Mouse (Mus musculus) stomach, embryonic 16.5 days (tissue): Measurements from ENCODE around the gene Suds3. TPM values are rescaled to one million over a fixed set of nuclear protein-coding genes. Genes with fewer than 3 reads are reported as not detected.

ENCODE experiments used
- ATAC-seq: fragments of 200-750 bp; cut with Nextera tagmentation; 2 replicates; pipeline ENCODE4 v1.8.0; 2017; ENCODE audit warnings: moderate number of reproducible peaks, moderate TSS enrichment; ENCODE audit not compliant: insufficient read depth, low FRiP score
- H3K27ac ChIP-seq: fragments of 300-500 bp; sonication (generic); 2 replicates; pipeline ENCODE4 v1.5.1; 2014; ENCODE audit warnings: low read length
- H3K27me3 ChIP-seq: fragments of 300-500 bp; sonication (generic); 2 replicates; pipeline ENCODE4 v1.6.1; 2014; ENCODE audit warnings: low read length, control low read depth, mixed read lengths; ENCODE audit not compliant: control insufficient read depth, insufficient read depth
- H3K36me3 ChIP-seq: fragments of 300-500 bp; sonication (generic); 2 replicates; pipeline ENCODE4 v1.6.1; 2014; ENCODE audit warnings: low read length; ENCODE audit not compliant: control insufficient read depth, insufficient read depth
- H3K4me1 ChIP-seq: fragments of 300-500 bp; sonication (generic); 2 replicates; pipeline ENCODE4 v1.6.1; 2014; ENCODE audit warnings: low read length, control low read depth, mixed read lengths; ENCODE audit not compliant: control insufficient read depth, insufficient read depth
- H3K4me2 ChIP-seq: fragments of 300-500 bp; sonication (generic); 2 replicates; pipeline ENCODE4 v1.6.1; 2014; ENCODE audit warnings: low read depth, low read length, mixed read lengths
- H3K4me3 ChIP-seq: fragments of 300-500 bp; sonication (generic); replicated peaks from 2 replicates; pipeline ENCODE4 v1.5.1; 2014; ENCODE audit warnings: mild to moderate bottlenecking, low read length
- H3K9ac ChIP-seq: fragments of 300-500 bp; sonication (generic); 2 replicates; pipeline ENCODE4 v1.6.1; 2014; ENCODE audit warnings: low read length
- H3K9me3 ChIP-seq: fragments of 300-500 bp; sonication (generic); replicated peaks from 2 replicates; pipeline ENCODE4 v1.6.1; 2016; ENCODE audit warnings: low read length, control low read depth; ENCODE audit not compliant: control insufficient read depth
- WGBS: fragments of 180-500 bp; shearing (Covaris S2); extraction: QIAGEN DNeasy Blood & Tissue Kit; methylation state at CpG from one replicate; pipeline ENCODE4 v1.1.7; 2014; 5-methylcytosine and 5-hydroxymethylcytosine counted together
- polyA plus RNA-seq: library from polyadenylated mRNA; unstranded; fragments of >200 nt; fragmentation: Nextera tagmentation; extraction: Ambion mirVana; gene quantifications from 2 replicates; pipeline ENCODE4 v1.2.1, GENCODE M21; 2015

Gene Suds3
- polyA plus RNA-seq, 1 experiment from 2014 or later, result 46.2 TPM

DNA sequence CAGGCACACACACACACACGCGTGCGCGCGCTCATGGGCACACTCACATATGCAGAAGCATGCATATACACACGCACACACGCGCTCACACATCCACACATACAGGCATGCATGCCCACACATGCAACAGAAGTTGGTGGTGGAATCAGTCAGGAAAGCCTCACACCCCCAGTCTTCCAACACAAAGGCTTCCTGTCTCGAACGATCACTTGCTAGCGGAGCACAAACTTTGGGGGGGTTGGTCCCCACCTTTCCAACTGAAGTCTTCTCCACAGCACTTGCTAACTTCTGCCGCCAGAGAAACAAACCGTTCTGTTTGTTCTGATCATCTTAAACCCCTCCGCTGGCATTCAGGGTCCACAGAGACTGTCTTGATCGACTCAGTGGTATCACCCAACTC is 14.8 kb upstream of the Suds3 start:
- no peak for ATAC-seq
- Histone ChIP-seq H3K36me3 (no peaks in the 10 kb centered on the region), H3K4me3 (no peak overlapping the region), H3K4me1 (peaks cover 22% of the 10 kb centered on the region), H3K27me3 (no peaks in the 10 kb centered on the region), H3K9me3 (no peaks in the 10 kb centered on the region), H3K9ac (no peak overlapping the region), H3K27ac (no peak overlapping the region), H3K4me2 (no peak overlapping the region)
- 88% methylated on average over 15 of the region's 15 CpGs for WGBS

DNA sequence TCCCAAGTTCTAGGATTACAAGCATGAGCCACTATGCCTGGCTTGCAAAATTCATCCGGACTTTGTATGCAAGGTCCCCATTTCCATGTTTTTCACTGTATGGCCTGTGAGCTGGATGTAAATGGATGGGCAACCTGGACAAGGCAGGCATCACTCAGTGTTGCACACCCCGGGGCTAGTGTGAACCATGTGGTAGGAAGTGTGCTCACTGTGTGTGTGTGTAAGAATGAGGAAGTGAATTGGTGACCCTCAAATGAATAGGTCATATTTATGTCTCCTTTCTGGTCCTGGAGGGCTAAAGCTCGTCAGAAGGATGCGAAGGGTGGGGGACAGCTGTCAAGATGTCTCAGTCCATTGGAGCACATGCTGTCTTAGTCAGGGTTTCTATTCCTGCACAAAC is 11.1 kb upstream of the Suds3 start:
- Histone ChIP-seq H3K27me3 (no peaks in the 10 kb centered on the region), H3K9ac (no peak overlapping the region), H3K9me3 (no peaks in the 10 kb centered on the region), H3K36me3 (no peaks in the 10 kb centered on the region), H3K27ac (no peak overlapping the region), H3K4me3 (no peak overlapping the region), H3K4me2 (no peak overlapping the region), H3K4me1 (peaks cover 4% of the 10 kb centered on the region; the same call in 1 of the 2 replicates)
- no peak for ATAC-seq
- 78% methylated on average over 4 of the region's 4 CpGs for WGBS

DNA sequence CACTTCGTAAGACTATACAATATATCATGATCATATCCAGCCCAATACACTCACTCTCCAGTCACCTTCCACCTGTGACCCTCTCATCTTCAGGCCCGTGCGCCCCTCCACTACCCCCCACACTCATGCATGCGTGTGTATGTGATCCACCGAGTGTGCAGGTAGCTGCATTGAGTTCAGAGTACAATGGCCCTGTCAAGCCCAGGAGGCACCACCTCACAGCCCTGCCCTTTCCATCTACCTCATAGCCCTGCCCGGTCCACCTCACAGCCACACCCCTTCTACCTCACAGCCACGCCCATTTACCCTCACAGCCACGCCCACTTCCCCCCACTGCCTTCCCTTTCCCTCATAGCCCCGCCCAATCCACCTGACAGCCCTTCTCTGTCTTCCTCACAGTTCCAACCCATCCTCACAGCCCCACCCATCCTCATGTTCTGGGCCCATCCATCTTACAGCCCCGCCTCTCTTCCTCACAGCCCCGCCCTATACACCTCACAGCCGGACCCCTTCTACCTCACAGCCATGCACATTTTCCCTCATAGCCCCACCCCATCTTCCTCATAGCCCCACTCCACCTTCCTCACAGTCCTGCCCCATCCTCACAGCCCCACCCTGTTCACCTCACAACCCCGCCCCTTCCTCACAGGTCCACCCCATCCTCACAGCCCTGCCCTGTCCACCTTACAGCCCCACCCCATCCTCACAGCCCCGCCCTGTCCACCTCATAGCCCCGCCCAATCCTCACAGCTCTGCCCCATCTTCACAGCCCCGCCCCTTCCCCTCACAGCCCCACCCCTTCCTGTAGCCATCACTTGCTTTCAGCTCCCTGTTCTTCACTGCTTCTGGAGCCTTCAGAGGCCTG is 9.8 kb upstream of the Suds3 start:
- Histone ChIP-seq H3K4me1 (peaks cover 12% of the 10 kb centered on the region), H3K9me3 (no peaks in the 10 kb centered on the region), H3K4me2 (no peak overlapping the region), H3K36me3 (no peaks in the 10 kb centered on the region), H3K27ac (no peak overlapping the region), H3K27me3 (no peaks in the 10 kb centered on the region), H3K9ac (no peak overlapping the region), H3K4me3 (no peak overlapping the region)
- 79% methylated on average over 16 of the region's 16 CpGs for WGBS
- ATAC-seq, result peak; percentile 32; the same call in 1 of the 2 replicates

DNA sequence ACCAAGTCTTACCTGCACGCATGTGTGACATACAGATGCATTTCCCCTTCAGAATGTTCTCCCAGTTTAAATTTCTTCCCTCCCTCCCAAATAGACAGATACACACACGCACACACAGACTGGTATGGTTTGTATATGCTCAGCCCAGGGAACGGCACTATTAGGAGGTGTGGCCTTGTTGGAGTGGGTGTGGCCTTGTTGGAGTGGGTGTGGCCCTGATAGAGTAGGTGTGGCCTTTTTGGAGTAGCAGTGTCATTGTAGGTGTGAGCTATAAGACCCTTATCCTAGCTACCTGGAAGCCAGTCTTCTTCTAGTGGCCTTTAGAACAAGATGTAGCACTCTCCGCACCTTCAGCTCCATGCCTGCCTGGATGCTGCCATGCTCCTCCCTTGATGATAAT is 7.9 kb upstream of the Suds3 start:
- H3K27ac ChIP-seq, result peak overlapping the region; percentile 37; the same call in 1 of the 2 replicates
- ATAC-seq, result no peak
- no peak overlapping the region for H3K4me3 ChIP-seq

DNA sequence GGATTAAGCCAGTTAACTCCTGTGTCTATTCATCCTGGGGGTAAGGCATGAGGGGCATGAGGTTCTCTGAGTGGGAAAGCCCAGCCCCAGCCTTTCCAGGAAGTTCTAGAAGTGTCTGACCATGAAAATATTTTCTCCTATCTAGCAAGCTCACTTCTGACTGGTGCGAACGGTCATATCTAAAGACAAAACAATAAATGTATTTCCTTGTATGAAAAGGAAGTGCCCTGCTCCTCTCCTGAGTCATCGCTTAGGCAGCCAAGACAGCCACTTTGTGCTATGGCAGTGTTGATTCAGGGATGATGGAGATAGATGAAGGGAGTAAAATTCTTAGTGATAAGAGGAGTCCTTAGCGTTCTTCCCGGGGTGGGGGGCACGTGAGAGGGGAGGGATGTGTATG is 7.2 kb upstream of the Suds3 start:
- Histone ChIP-seq H3K4me3 (no peak overlapping the region), H3K27ac (no peak overlapping the region), H3K36me3 (no peaks in the 10 kb centered on the region), H3K27me3 (no peaks in the 10 kb centered on the region), H3K4me1 (peaks cover 19% of the 10 kb centered on the region), H3K9me3 (no peaks in the 10 kb centered on the region), H3K4me2 (no peak overlapping the region), H3K9ac (no peak overlapping the region)
- ATAC-seq, result no peak
- WGBS, result 39% methylated on average over 6 of the region's 6 CpGs

More for the DNA sequence above, 7.9 kb upstream of the Suds3 start:
- H3K36me3 ChIP-seq, result no peaks in the 10 kb centered on the region
- no peaks in the 10 kb centered on the region for H3K27me3 ChIP-seq
- H3K9me3 ChIP-seq, result no peaks in the 10 kb centered on the region
- H3K9ac ChIP-seq, result no peak overlapping the region
- peaks cover 19% of the 10 kb centered on the region for H3K4me1 ChIP-seq
- no peak overlapping the region for H3K4me2 ChIP-seq
- WGBS, result 73% methylated on average over 4 of the region's 4 CpGs

DNA sequence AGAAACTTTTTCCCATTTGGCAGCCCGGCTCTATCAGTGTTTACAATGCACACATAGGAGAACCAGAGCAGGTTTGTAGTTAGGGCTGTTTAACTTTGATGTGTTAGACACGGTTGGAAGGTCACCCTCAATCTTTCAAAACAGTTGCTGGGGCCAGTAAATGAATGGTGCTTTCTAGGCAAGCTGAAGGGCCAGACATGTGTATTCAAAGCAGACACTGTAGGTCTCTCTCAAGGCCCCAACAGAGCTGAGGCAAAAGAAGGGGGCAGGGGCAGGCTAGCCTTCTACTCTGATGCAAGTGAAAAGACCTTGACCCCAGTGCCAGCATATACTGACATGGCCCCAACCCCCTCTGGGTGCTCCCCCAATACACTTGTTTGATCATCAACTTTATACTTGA is 5.7 kb upstream of the Suds3 start:
- H3K9ac ChIP-seq, result peak overlapping the region; percentile 77; the same call in 1 of the 2 replicates
- H3K9me3 ChIP-seq, result no peaks in the 10 kb centered on the region
- H3K27ac ChIP-seq, result no peak overlapping the region
- no peaks in the 10 kb centered on the region for H3K27me3 ChIP-seq
- H3K36me3 ChIP-seq, result no peaks in the 10 kb centered on the region
- H3K4me1 ChIP-seq, result peaks cover 19% of the 10 kb centered on the region
- H3K4me3 ChIP-seq, result peak overlapping the region; percentile 77
- H3K4me2 ChIP-seq, result peak overlapping the region; percentile 93
- no peak for ATAC-seq
- 2% methylated on average over 2 of the region's 2 CpGs for WGBS

DNA sequence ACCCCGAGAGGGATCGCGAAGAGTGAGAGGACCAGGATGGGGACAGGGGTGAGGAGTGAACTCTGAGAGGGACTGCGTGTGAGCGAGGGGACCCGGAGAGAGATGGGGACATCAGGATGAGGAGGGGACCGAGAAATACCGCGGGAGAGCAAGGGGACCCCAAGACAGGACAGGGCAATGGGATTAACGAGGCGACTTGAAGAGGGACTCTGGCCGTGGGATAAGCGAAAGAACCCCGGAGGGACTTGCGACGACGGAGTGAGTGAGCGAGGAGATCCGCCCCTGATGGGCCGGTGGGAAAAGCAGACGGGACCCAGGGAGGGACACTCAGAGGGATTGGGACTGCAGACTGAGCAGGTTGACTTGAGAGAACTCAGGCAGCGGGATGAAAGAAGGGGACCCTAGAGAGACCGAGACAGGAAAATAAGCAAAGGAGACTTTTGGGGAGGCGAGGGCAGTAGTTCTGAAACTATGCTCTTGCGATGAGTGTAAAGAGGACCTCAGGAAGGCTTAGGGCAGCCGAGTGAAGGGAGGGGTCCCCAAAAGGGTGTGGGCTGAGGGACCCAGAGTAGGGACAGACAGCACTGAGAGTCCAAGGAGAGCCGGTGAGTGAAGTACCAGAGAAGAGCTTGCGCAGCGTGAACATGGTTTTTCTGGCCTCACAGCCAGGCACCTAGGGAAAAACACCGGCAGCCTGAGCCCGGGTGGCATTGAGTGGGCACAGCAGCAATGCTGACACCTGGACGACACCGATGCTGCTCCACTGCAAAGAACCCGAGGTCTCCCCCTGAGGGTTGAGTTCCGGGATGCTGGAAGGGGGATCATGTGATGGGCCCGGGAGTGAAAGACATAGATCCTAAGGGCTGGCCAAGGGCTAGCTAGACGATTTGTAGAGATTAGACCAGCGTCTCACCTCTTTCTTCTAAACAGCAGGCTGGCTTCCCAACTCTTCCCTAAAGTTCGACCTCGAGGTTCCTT is 4.9 kb upstream of the Suds3 start:
- ATAC-seq, result no peak
- peak overlapping the region; percentile 19; the same call in 1 of the 2 replicates for H3K27ac ChIP-seq
- WGBS, result 1% methylated on average over 40 of the region's 40 CpGs

DNA sequence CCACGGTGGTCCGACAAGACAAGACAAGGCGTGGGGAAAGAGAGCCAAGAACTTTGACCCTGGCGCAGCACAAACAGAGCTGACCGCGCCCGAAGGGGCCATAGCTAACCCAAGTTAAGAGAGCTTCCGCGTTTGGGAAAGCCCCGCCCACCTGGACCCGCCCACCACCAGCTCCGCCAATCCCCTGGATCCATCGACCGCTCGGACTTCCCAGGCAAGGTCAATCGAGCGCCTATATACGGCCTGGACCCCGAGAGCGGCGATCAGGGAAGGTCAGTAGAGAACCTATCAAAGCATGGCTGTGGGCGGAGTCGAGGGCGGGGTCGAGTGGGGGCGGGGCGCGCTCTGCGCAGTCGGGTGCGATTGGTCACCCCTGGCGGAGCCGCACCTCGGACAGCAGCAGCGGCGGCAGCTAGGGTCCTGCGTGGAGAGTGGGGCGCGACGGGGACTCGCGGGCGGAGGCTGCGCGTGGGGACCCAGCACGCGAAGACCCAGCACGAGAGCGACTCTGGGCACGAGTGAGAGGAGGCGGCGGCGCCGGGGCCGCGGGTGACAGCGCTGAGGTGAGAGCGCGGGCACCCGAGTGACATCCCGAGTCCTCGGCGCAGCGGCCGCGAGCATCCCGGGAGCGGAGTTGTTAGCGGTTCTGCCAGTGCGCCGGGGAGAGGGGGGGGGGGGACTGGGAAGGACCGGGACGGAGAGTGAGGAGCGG is 4.0 kb upstream of the Suds3 start, which contains the start of gene Taok3:
Gene Taok3, plus strand, starts transcription at position 353 of the 712 bp plus-strand sequence.
- Histone ChIP-seq H3K4me1 (peaks cover 23% of the 10 kb centered on the region), H3K27ac (peak within 1 kb of the TSS; percentile 75), H3K4me3 (peak within 1 kb of the TSS; percentile 77), H3K27me3 (no peaks in the 10 kb centered on the region), H3K9me3 (no peaks in the 10 kb centered on the region), H3K36me3 (no peaks in the 10 kb centered on the region), H3K9ac (peak within 1 kb of the TSS; percentile 87), H3K4me2 (peak within 1 kb of the TSS; percentile 93)
- ATAC-seq, result peak; percentile 88
- under 1% methylated on average over 74 of the region's 74 CpGs for WGBS

More for the DNA sequence above, 4.9 kb upstream of the Suds3 start:
- no peaks in the 10 kb centered on the region for H3K27me3 ChIP-seq
- H3K9me3 ChIP-seq, result no peaks in the 10 kb centered on the region
- peak overlapping the region; percentile 93 for H3K4me2 ChIP-seq
- peaks cover 23% of the 10 kb centered on the region for H3K4me1 ChIP-seq
- peak overlapping the region; percentile 77 for H3K9ac ChIP-seq
- H3K4me3 ChIP-seq, result peak overlapping the region; percentile 77
- H3K36me3 ChIP-seq, result no peaks in the 10 kb centered on the region
